Mouse (Mus musculus): ENCODE measurements around the gene Stx2.

DNA sequence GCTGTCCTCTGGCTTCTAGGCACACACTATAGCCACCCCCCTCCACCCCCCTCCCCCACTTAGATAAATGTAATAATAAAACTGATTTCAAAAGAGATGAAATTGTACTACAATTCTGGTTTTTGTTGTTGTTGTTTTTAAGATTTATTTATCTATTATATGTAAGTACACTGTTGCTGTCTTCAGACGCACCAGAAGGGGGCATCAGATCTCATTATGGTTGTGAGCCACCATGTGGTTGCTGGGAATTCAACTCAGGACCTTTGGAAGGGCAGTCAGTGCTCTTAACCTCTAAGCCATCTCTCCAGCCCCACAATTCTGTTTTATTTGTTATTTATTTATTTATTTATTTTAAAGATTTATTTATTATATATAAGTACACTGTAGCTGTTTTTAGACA is 18.3 kb upstream of the Stx2 start:
- TF ChIP-seq CHD2 (IDR thresholded peaks at IDR 0.05; ENCODE audit: low read length) (no peak), CTCF (conservative IDR thresholded peaks at IDR 0.05 in 1 of 2, IDR thresholded peaks at IDR 0.05 in 1 of 2; ENCODE audit: low read depth in 2 of 2, low read length in 2 of 2) (peak in 1 of 2 experiments; percentile 54; a peak in 2 of 4 replicates), POLR2A (IDR thresholded peaks at IDR 0.05; ENCODE audit: low read depth, low read length) (no peak), USF1 (IDR thresholded peaks at IDR 0.05; ENCODE audit: low read depth, low read length) (no peak), EP300 (IDR thresholded peaks at IDR 0.05; ENCODE audit: low read length) (no peak), USF2 (conservative IDR thresholded peaks at IDR 0.05; ENCODE audit: low read depth, low read length) (no peak), UBTF (IDR thresholded peaks at IDR 0.05; ENCODE audit: low read depth, low read length) (no peak), ZNF384 (IDR thresholded peaks at IDR 0.05; ENCODE audit: low read depth, low read length) (no peak), RAD21 (IDR thresholded peaks at IDR 0.05; ENCODE audit: low read depth, low read length) (no peak), POLR2AphosphoS2 (IDR thresholded peaks at IDR 0.05; ENCODE audit: low read depth, low read length) (no peak), MAZ (IDR thresholded peaks at IDR 0.05; ENCODE audit: low read depth, low read length) (no peak), JUN (IDR thresholded peaks at IDR 0.05; ENCODE audit: insufficient read depth, low read depth, low read length) (no peak)
